Mouse (Mus musculus): ENCODE data around the gene Dcun1d4.

DNA sequence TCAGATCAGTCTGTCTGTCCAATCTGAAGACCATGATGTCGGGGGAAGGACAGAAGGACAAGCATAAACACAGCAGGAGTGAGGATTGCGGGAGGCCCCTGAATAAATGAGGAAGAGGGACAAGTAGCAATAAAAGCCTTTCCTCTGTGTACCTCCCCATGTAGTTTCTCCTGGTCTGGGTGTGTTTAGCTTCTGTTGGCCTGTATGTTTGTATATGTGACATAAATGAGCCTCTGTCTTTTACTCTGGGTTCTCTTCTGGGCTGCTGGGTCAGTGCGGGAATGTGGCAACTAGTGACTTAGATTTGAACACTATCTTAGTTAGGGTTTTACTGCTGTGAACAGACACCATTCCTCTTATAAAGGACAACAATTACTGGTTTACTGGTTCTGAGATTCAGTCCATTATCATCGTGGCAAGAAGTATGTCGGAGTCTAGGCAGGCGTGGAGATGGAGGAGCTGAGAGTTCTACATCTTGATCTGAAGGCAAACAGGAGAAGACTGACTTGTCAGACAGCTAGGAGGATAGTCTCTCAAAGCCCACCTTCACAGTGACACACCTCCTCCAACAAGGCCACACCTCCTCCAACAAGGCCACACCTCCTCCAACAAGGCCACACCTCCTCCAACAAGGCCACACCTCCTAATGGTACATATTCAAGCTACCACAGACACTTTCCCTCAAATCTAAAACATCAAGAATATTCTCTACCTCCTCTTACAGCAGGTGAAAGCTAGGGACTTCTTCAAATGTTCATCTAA lies 90.8 kb downstream of the Dcun1d4 start:
- no peak for TF ChIP-seq CTCF (IDR thresholded peaks at IDR 0.05; ENCODE audit: low read depth)
- TF ChIP-seq EP300 (IDR thresholded peaks at IDR 0.05; ENCODE audit: low read depth): no peak

Measured in heart, postnatal 0 days (tissue).